Mouse (Mus musculus): ENCODE data around the gene Msmp. TPM values are rescaled to one million over a fixed set of nuclear protein-coding genes. Genes with fewer than 3 reads are reported as not detected.

Msmp gene
- polyA plus RNA-seq, 1 experiment, result not detected

- no peaks in the 10 kb centered on the region for H3K27me3 ChIP-seq (ENCODE audit: control insufficient read depth, insufficient read depth, insufficient read length)
- H3K79me3 ChIP-seq (ENCODE audit: low read depth), result no peaks in the 10 kb centered on the region
- no peak overlapping the region for H3ac ChIP-seq (ENCODE audit: control insufficient read depth, insufficient read length, low read depth)
- no peaks in the 10 kb centered on the region for H3K79me2 ChIP-seq (ENCODE audit: control insufficient read depth, insufficient read depth)
- H3K4me3 ChIP-seq (ENCODE audit: insufficient read depth, poor library complexity, severe bottlenecking), result no peak overlapping the region
- peaks cover 97% of the 10 kb centered on the region for H3K36me3 ChIP-seq (ENCODE audit: control insufficient read depth, insufficient read depth)
- TF ChIP-seq FOSL1 (IDR thresholded peaks at IDR 0.05; ENCODE audit: insufficient read depth, low read length, poor library complexity, severe bottlenecking), result no peak
- TF ChIP-seq CTCF (IDR thresholded peaks at IDR 0.05; ENCODE audit: control insufficient read depth, insufficient read depth, insufficient read length), result no peak
- TF ChIP-seq CEBPB (IDR thresholded peaks at IDR 0.05; ENCODE audit: low read depth), result no peak
- no peak for TF ChIP-seq MYOD1 (IDR thresholded peaks at IDR 0.05; ENCODE audit: control insufficient read depth, insufficient read length, low read depth)
- TF ChIP-seq MYOG (IDR thresholded peaks at IDR 0.05; ENCODE audit: control insufficient read depth, extremely low read depth, insufficient read length), result no peak
- no peak for TF ChIP-seq MAX (IDR thresholded peaks at IDR 0.05)
- TF ChIP-seq USF1 (IDR thresholded peaks at IDR 0.05; ENCODE audit: low read depth), result no peak
Observed at GRCm38 (mm10) chr4:43536031-43536430, 48.3 kb downstream of the Msmp start.

GRCm38 (mm10) chr4:43535628-43536027 lies 48.7 kb downstream of the Msmp start:
- Histone ChIP-seq H3K27me3 (ENCODE audit: control insufficient read depth, insufficient read depth, insufficient read length) (no peaks in the 10 kb centered on the region), H3K4me3 (ENCODE audit: insufficient read depth, poor library complexity, severe bottlenecking) (no peak overlapping the region), H3K36me3 (ENCODE audit: control insufficient read depth, insufficient read depth) (peaks cover 98% of the 10 kb centered on the region), H3ac (ENCODE audit: control insufficient read depth, insufficient read length, low read depth) (no peak overlapping the region), H3K79me2 (ENCODE audit: control insufficient read depth, insufficient read depth) (no peaks in the 10 kb centered on the region), H3K79me3 (ENCODE audit: low read depth) (no peaks in the 10 kb centered on the region)
- TF ChIP-seq FOSL1 (IDR thresholded peaks at IDR 0.05; ENCODE audit: insufficient read depth, low read length, poor library complexity, severe bottlenecking), result no peak

GRCm38 (mm10) chr4:43533270-43533669 lies 51.0 kb downstream of the Msmp start:
- H3K36me3 ChIP-seq (ENCODE audit: control insufficient read depth, insufficient read depth), result peaks cover 85% of the 10 kb centered on the region
- no peak overlapping the region for H3ac ChIP-seq (ENCODE audit: control insufficient read depth, insufficient read length, low read depth)
- H3K27me3 ChIP-seq (ENCODE audit: control insufficient read depth, insufficient read depth, insufficient read length), result no peaks in the 10 kb centered on the region
- no peaks in the 10 kb centered on the region for H3K79me3 ChIP-seq (ENCODE audit: low read depth)
- no peak overlapping the region for H3K4me3 ChIP-seq (ENCODE audit: insufficient read depth, poor library complexity, severe bottlenecking)
- TF ChIP-seq FOSL1 (IDR thresholded peaks at IDR 0.05; ENCODE audit: insufficient read depth, low read length, poor library complexity, severe bottlenecking) (no peak), MAX (IDR thresholded peaks at IDR 0.05) (no peak), CEBPB (IDR thresholded peaks at IDR 0.05; ENCODE audit: low read depth) (no peak), MYOG (IDR thresholded peaks at IDR 0.05; ENCODE audit: control insufficient read depth, extremely low read depth, insufficient read length) (no peak), MYOD1 (IDR thresholded peaks at IDR 0.05; ENCODE audit: control insufficient read depth, insufficient read length, low read depth) (no peak), CTCF (IDR thresholded peaks at IDR 0.05; ENCODE audit: control insufficient read depth, insufficient read depth, insufficient read length) (no peak), USF1 (IDR thresholded peaks at IDR 0.05; ENCODE audit: low read depth) (no peak)
- no peaks in the 10 kb centered on the region for H3K79me2 ChIP-seq (ENCODE audit: control insufficient read depth, insufficient read depth)

Small RNA genes lying within 50 kb of the gene (microRNA-seq; reads per million reads assigned to microRNA genes)
- gene Gm25262 (ENCODE audit: borderline microRNAs expressed), result not detected

Other genes starting within 250 kb of the Msmp start
- 18.8 TPM for gene Rusc2, start 202.5 kb downstream of the Msmp start, polyA plus RNA-seq (2012; fragmentation: generic; extraction: Trizol)
- 0.06 TPM for gene Fam166b, start 155.4 kb downstream of the Msmp start, polyA plus RNA-seq (2012; fragmentation: generic; extraction: Trizol)
- gene Tesk1, start 142.6 kb downstream of the Msmp start, polyA plus RNA-seq (2012; fragmentation: generic; extraction: Trizol), result 28.9 TPM
- gene Cd72, start 129.9 kb downstream of the Msmp start, polyA plus RNA-seq (2012; fragmentation: generic; extraction: Trizol), result 1.5 TPM
- not detected for gene Sit1, start 100.8 kb downstream of the Msmp start, polyA plus RNA-seq (2012; fragmentation: generic; extraction: Trizol)
- gene Ccdc107, start 91.6 kb downstream of the Msmp start, polyA plus RNA-seq (2012; fragmentation: generic; extraction: Trizol), result 58.9 TPM
- gene Arhgef39, start 84.8 kb downstream of the Msmp start, polyA plus RNA-seq (2012; fragmentation: generic; extraction: Trizol), result 11.7 TPM
- gene Car9, start 77.5 kb downstream of the Msmp start, polyA plus RNA-seq (2012; fragmentation: generic; extraction: Trizol), result 0.67 TPM
- 622 TPM for gene Tpm2, start 60.7 kb downstream of the Msmp start, polyA plus RNA-seq (2012; fragmentation: generic; extraction: Trizol)
- 52.4 TPM for gene Creb3, start 22.2 kb downstream of the Msmp start, polyA plus RNA-seq (2012; fragmentation: generic; extraction: Trizol)
- gene Tln1, start 21.8 kb downstream of the Msmp start, polyA plus RNA-seq (2012; fragmentation: generic; extraction: Trizol), result 158 TPM
- 22.6 TPM for gene Rgp1, start 5.8 kb downstream of the Msmp start, polyA plus RNA-seq (2012; fragmentation: generic; extraction: Trizol)
- gene Gba2, start 5.6 kb downstream of the Msmp start, polyA plus RNA-seq (2012; fragmentation: generic; extraction: Trizol), result 6.0 TPM
- gene Npr2, start 47.4 kb upstream of the Msmp start, polyA plus RNA-seq (2012; fragmentation: generic; extraction: Trizol), result 7.3 TPM
- gene Spag8, start 69.1 kb upstream of the Msmp start, polyA plus RNA-seq (2012; fragmentation: generic; extraction: Trizol), result 0.04 TPM
- 48.0 TPM for gene Hint2, start 72.0 kb upstream of the Msmp start, polyA plus RNA-seq (2012; fragmentation: generic; extraction: Trizol)
- 0.16 TPM for gene Tmem8b, start 84.5 kb upstream of the Msmp start, polyA plus RNA-seq (2012; fragmentation: generic; extraction: Trizol)
- gene Fam221b, start 84.7 kb upstream of the Msmp start, polyA plus RNA-seq (2012; fragmentation: generic; extraction: Trizol), result 1.4 TPM
- not detected for gene Olfr70, start 116.3 kb upstream of the Msmp start, polyA plus RNA-seq (2012; fragmentation: generic; extraction: Trizol)
- gene Olfr71, start 125.8 kb upstream of the Msmp start, polyA plus RNA-seq (2012; fragmentation: generic; extraction: Trizol), result not detected
- 5.0 TPM for gene Hrct1, start 142.7 kb upstream of the Msmp start, polyA plus RNA-seq (2012; fragmentation: generic; extraction: Trizol)
- 0.11 TPM for gene Spaar, start 145.5 kb upstream of the Msmp start, polyA plus RNA-seq (2012; fragmentation: generic; extraction: Trizol)
- gene Olfr159, start 186.5 kb upstream of the Msmp start, polyA plus RNA-seq (2012; fragmentation: generic; extraction: Trizol), result not detected
- not detected for gene Olfr156, start 239.4 kb upstream of the Msmp start, polyA plus RNA-seq (2012; fragmentation: generic; extraction: Trizol)

All from C2C12 (cell line).